Comparison of ENCODE assay signal across 9 mouse cellular contexts in the genomic region with DNA sequence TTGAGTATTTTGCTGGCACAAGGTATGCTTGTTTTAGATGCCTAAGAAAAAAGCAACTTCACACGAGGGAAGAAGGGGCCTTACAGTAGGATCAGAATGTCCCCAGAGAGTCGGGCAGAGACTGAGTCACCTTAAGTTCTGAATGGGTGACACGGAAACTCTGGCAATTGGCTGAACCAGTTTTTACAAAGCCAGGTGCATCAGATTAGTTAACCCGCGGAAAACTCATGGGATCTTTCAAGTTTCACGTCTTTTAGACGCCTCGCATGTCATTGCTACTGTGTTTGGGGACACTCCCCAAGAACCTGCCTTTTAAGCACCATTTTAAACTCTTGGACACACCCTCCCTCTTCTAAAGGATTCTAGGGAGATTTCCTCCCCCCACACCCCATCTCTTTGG. TPM values are rescaled to one million over a fixed set of nuclear protein-coding genes. Genes with fewer than 3 reads are reported as not detected.
DNase-seq lines count a peak whose midpoint lies in the region; ATAC-seq and TF ChIP-seq lines count a peak whose summit lies in the region.
"Had no signal": no experiment of that assay in that cellular context is flagged by ENCODE, and none has a peak within 500 bp of the region (broad histone marks: within the 10 kb centered on the region; RNA-seq: fewer than 3 reads in every experiment).

No protein-coding gene starts in this region.

- H3K9me3 ChIP-seq in heart, embryonic 15.5 days (replicated peaks): no peaks in the 10 kb centered on the region
- H3K9me3 ChIP-seq in embryonic facial prominence, embryonic 15.5 days (replicated peaks): no peaks in the 10 kb centered on the region
- H3K9me3 ChIP-seq in limb, embryonic 15.5 days: no peaks in the 10 kb centered on the region

- H3K27me3 ChIP-seq in heart, embryonic 15.5 days: 0 out of 2 replicates have a peak, but pooled peaks cover 3% of the 10 kb centered on the region
- peaks cover 4% of the 10 kb centered on the region for H3K27me3 ChIP-seq in heart, adult 2 months (ENCODE audit: control insufficient read depth, insufficient read depth, low read length)
- peaks cover 18% of the 10 kb centered on the region for H3K27me3 ChIP-seq in embryonic facial prominence, embryonic 15.5 days
- peaks cover 23% of the 10 kb centered on the region for H3K27me3 ChIP-seq in limb, embryonic 15.5 days

- 0 out of 2 replicates have a peak overlapping the region, but pooled peaks have one; percentile 77 for H3K9ac ChIP-seq in heart, embryonic 15.5 days
- no peak overlapping the region for H3K9ac ChIP-seq in heart, adult 2 months (ENCODE audit: low read depth, low read length)
- no peak overlapping the region for H3K9ac ChIP-seq in embryonic facial prominence, embryonic 15.5 days
- no peak overlapping the region for H3K9ac ChIP-seq in limb, embryonic 15.5 days

- no peak for TF ChIP-seq CTCF in heart, adult 2 months (IDR thresholded peaks at IDR 0.05)

- intact Hi-C loops in heart, adult 2 months (cut with DNase I): loop anchor here (1.0 to 2.0 kb wide), 2 partner anchors 236 to 266 kb away; no protein-coding TSS in a partner anchor

- peaks cover 27% of the 10 kb centered on the region for H3K4me1 ChIP-seq in heart, embryonic 15.5 days (replicated peaks)
- H3K4me1 ChIP-seq in heart, adult 2 months (ENCODE audit: control insufficient read depth, insufficient read depth, low read length): no peaks in the 10 kb centered on the region
- peaks cover 10% of the 10 kb centered on the region for H3K4me1 ChIP-seq in embryonic facial prominence, embryonic 15.5 days
- H3K4me1 ChIP-seq in limb, embryonic 15.5 days: peaks cover 17% of the 10 kb centered on the region

- no peak for DNase-seq in heart, adult 2 months
- peak; percentile 33 for DNase-seq in MN1 (ENCODE audit: low spot score)
- DNase-seq in urinary bladder, adult 18-20 months (ENCODE audit: low spot score in 2 of 2): no peak
- no peak for DNase-seq in embryo, embryonic 9.5 days (ENCODE audit: extremely low spot score)
- DNase-seq: adrenal gland, postnatal 14 days had no signal

- H3K79me2 ChIP-seq in heart, adult 2 months (replicated peaks; ENCODE audit: control insufficient read depth, insufficient read depth, low read length): no peaks in the 10 kb centered on the region

- no peak for ATAC-seq in heart, embryonic 15.5 days (replicated peaks; ENCODE audit: insufficient number of reproducible peaks, insufficient read depth, low FRiP score, low read depth)
- ATAC-seq in embryonic facial prominence, embryonic 15.5 days (ENCODE audit: insufficient number of reproducible peaks, low FRiP score, low TSS enrichment, low read depth): no peak
- ATAC-seq in limb, embryonic 15.5 days (ENCODE audit: insufficient number of reproducible peaks, low FRiP score, low TSS enrichment, low read depth): no peak
- no peak for ATAC-seq in erythroid progenitor cell, adult 5-6 weeks (replicated peaks; ENCODE audit: low FRiP score, poor library complexity, severe bottlenecking)

- H3K36me3 ChIP-seq in heart, embryonic 15.5 days: no peaks in the 10 kb centered on the region
- no peaks in the 10 kb centered on the region for H3K36me3 ChIP-seq in heart, adult 2 months (ENCODE audit: control insufficient read depth, insufficient read depth, low read length)
- H3K36me3 ChIP-seq in embryonic facial prominence, embryonic 15.5 days: no peaks in the 10 kb centered on the region
- no peaks in the 10 kb centered on the region for H3K36me3 ChIP-seq in limb, embryonic 15.5 days

- H3K4me3 ChIP-seq in heart, embryonic 15.5 days: peak overlapping the region; percentile 81
- no peak overlapping the region for H3K4me3 ChIP-seq in heart, adult 2 months
- 0 out of 2 replicates have a peak overlapping the region, but pooled peaks have one; percentile 59 for H3K4me3 ChIP-seq in embryonic facial prominence, embryonic 15.5 days (replicated peaks)
- H3K4me3 ChIP-seq in limb, embryonic 15.5 days: peak overlapping the region; percentile 60; the same call in 1 of the 2 replicates

- peak overlapping the region; percentile 93 for H3K4me2 ChIP-seq in heart, embryonic 15.5 days
- peak overlapping the region; percentile 97; the same call in 1 of the 2 replicates for H3K4me2 ChIP-seq in embryonic facial prominence, embryonic 15.5 days (replicated peaks)
- H3K4me2 ChIP-seq in limb, embryonic 15.5 days: 0 out of 2 replicates have a peak overlapping the region, but pooled peaks have one; percentile 92

- WGBS in heart, embryonic 15.5 days: 28% methylated on average over 8 of the region's 8 CpGs
- WGBS in heart, adult 2 months: 29% methylated on average over 8 of the region's 8 CpGs
- 14% methylated on average over 8 of the region's 8 CpGs for WGBS in embryonic facial prominence, embryonic 15.5 days
- 23% methylated on average over 8 of the region's 8 CpGs for WGBS in limb, embryonic 15.5 days

- no peak for TF ChIP-seq POLR2A in heart, adult 2 months (IDR thresholded peaks at IDR 0.05; ENCODE audit: insufficient read depth, low read depth, low read length)

- no peak for TF ChIP-seq EP300 in heart, adult 2 months (IDR thresholded peaks at IDR 0.05; ENCODE audit: insufficient read depth, low read depth, low read length)

- H3K27ac ChIP-seq in heart, embryonic 15.5 days: no peak overlapping the region
- H3K27ac ChIP-seq in heart, adult 2 months: no peak overlapping the region
- H3K27ac ChIP-seq in embryonic facial prominence, embryonic 15.5 days (replicated peaks): no peak overlapping the region
- H3K27ac ChIP-seq in limb, embryonic 15.5 days: no peak overlapping the region

RNA-seq across cellular contexts. Expression of gene Tmem108, which starts 1.3 kb away (rescaled TPM):
- 42.7 and 50.8 TPM in 2 replicates for polyA plus RNA-seq in heart, embryonic 15.5 days (2015; fragmentation: Nextera tagmentation; extraction: Ambion mirVana)
- 1 to 10 TPM; 4.6 to 4.7 TPM for total RNA-seq in heart, adult 2 months (2021)
- 8.7 and 9.1 TPM in 2 replicates for polyA plus RNA-seq in heart, adult 2 months (2012; rRNA removed)
- 8.4 and 8.5 TPM in 2 replicates for polyA plus RNA-seq in embryonic facial prominence, embryonic 15.5 days (2015; fragmentation: Nextera tagmentation; extraction: Ambion mirVana)
- polyA plus RNA-seq in limb, embryonic 15.5 days (2015; fragmentation: Nextera tagmentation; extraction: Ambion mirVana): 5.7 and 6.4 TPM in 2 replicates
- total RNA-seq in erythroid progenitor cell, adult 5-6 weeks (2015; ENCODE audit: low replicate concordance): 2.9 TPM in 1 of 2 replicates, not detected in the other
- total RNA-seq in erythroid progenitor cell, adult 5-6 weeks (2017; ENCODE audit: low replicate concordance): 2.4 TPM in 1 of 2 replicates, not detected in the other
